Comparison of ENCODE assay signal across 23 mouse cellular contexts in the genomic region with DNA sequence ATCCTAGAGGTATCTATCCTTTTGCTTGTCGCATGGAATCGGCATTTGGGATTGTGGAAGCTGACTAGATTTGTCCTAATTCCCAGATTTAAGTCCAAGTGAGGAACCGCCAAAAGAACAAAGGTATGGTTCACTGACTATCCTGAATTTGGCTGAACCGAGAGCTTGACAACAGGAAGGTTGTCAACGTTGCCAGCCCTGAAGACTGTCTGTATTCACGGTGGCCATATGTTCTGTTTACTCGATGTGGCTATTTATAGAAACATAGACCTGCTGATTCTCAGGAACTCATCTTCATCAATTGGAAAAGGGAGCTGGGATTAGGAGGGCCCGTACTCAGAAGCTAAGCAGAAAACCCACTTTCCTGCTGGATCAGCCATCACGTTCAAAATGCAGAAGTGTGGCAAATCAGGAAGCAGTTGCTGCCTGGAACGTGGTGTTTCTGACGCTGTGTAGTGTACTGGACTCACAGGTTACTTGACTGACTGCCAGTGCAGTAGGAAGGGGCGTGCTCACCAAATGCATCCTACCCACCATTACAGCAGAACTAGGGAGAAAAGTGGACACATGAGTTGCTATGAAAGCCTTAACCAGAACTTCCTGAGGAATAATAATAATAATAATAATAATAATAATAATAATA.
DNase-seq lines count a peak whose midpoint lies in the region; ATAC-seq and TF ChIP-seq lines count a peak whose summit lies in the region.
"Had no signal": no experiment of that assay in that cellular context is flagged by ENCODE, and none has a peak within 500 bp of the region (broad histone marks: within the 10 kb centered on the region; RNA-seq: fewer than 3 reads in every experiment).

No protein-coding gene starts in this region.

- no peaks in the 10 kb centered on the region for H3K27me3 ChIP-seq in cerebellum, adult 2 months (ENCODE audit: control insufficient read depth, insufficient read depth, low read length)
- no peaks in the 10 kb centered on the region for H3K27me3 ChIP-seq in hindbrain, embryonic 11.5 days (ENCODE audit: control insufficient read depth, insufficient read depth, low read length)
- H3K27me3 ChIP-seq: heart, embryonic 12.5 days; hindbrain, embryonic 12.5 days; neural tube, embryonic 13.5 days; stomach, embryonic 15.5 days had no signal

- no peak overlapping the region for H3K27ac ChIP-seq in cerebellum, adult 2 months (ENCODE audit: insufficient read depth, low read length)
- no peak overlapping the region for H3K27ac ChIP-seq in hindbrain, embryonic 11.5 days (ENCODE audit: low read depth, low read length)
- H3K27ac ChIP-seq: embryonic facial prominence, embryonic 10.5 days; forebrain, embryonic 10.5 days; hindbrain, embryonic 12.5 days; layer of hippocampus, adult 2 months; neural tube, embryonic 13.5 days; stomach, embryonic 15.5 days had no signal

- no peaks in the 10 kb centered on the region for H3K36me3 ChIP-seq in hindbrain, embryonic 11.5 days (ENCODE audit: control insufficient read depth, insufficient read depth, low read length)
- H3K36me3 ChIP-seq: embryonic facial prominence, embryonic 10.5 days; forebrain, embryonic 10.5 days; heart, embryonic 12.5 days; hindbrain, embryonic 12.5 days; neural tube, embryonic 13.5 days; stomach, embryonic 15.5 days had no signal

- no peak for TF ChIP-seq POLR2A in cerebellum, adult 2 months (IDR thresholded peaks at IDR 0.05; ENCODE audit: borderline replicate concordance, insufficient read depth, low read length)

- peaks cover 3% of the 10 kb centered on the region for H3K4me1 ChIP-seq in cerebellum, adult 2 months (ENCODE audit: control insufficient read depth, insufficient read depth, low read length)
- H3K4me1 ChIP-seq in hindbrain, embryonic 11.5 days (replicated peaks; ENCODE audit: control insufficient read depth, insufficient read depth, low read length), result no peaks in the 10 kb centered on the region
- H3K4me1 ChIP-seq: embryonic facial prominence, embryonic 10.5 days; forebrain, embryonic 10.5 days; hindbrain, embryonic 12.5 days; neural tube, embryonic 13.5 days; stomach, embryonic 15.5 days had no signal

- no peak overlapping the region for H3K9ac ChIP-seq in hindbrain, embryonic 11.5 days (ENCODE audit: low read depth, low read length)
- H3K9ac ChIP-seq: heart, embryonic 12.5 days; hindbrain, embryonic 12.5 days; neural tube, embryonic 13.5 days; stomach, embryonic 15.5 days had no signal

- TF ChIP-seq CTCF in cerebellum, adult 2 months (IDR thresholded peaks at IDR 0.05; ENCODE audit: borderline replicate concordance, insufficient read depth, low read depth, low read length), result no peak

- peak; percentile 46 for ATAC-seq in monocyte, adult 5-6 weeks (replicated peaks; ENCODE audit: insufficient number of reproducible peaks, low FRiP score, low TSS enrichment, poor library complexity, severe bottlenecking)
- no peak for ATAC-seq in hindbrain, embryonic 11.5 days (ENCODE audit: low FRiP score)
- ATAC-seq: forebrain, embryonic 16.5 days; intestine, postnatal 0 days had no signal

- H3K9me3 ChIP-seq in hindbrain, embryonic 11.5 days (ENCODE audit: control insufficient read depth, low read length), result no peaks in the 10 kb centered on the region
- H3K9me3 ChIP-seq: embryonic facial prominence, embryonic 10.5 days; forebrain, embryonic 10.5 days; heart, embryonic 12.5 days; hindbrain, embryonic 12.5 days; neural tube, embryonic 13.5 days; stomach, embryonic 15.5 days had no signal

- no peak overlapping the region for H3K4me3 ChIP-seq in cerebellum, adult 2 months (replicated peaks; ENCODE audit: insufficient read depth, low read depth, low read length)
- no peak overlapping the region for H3K4me3 ChIP-seq in hindbrain, embryonic 11.5 days (ENCODE audit: low read depth, low read length)
- H3K4me3 ChIP-seq: embryonic facial prominence, embryonic 10.5 days; forebrain, embryonic 10.5 days; heart, embryonic 12.5 days; hindbrain, embryonic 12.5 days; layer of hippocampus, adult 2 months; neural tube, embryonic 13.5 days; stomach, embryonic 15.5 days had no signal

- DNase-seq in brain, adult 2 months (ENCODE audit: low read depth, low spot score), result peak; percentile 77
- DNase-seq in cerebellum, adult 2 months, result peak; percentile 25 to 65
- peak; percentile 36 to 43 for DNase-seq in cerebellum, postnatal 25 days
- no peak for DNase-seq in hindbrain, embryonic 11.5 days (ENCODE audit: low spot score)
- DNase-seq in urinary bladder, adult 2 months (ENCODE audit: low spot score), result no peak
- DNase-seq in lung, postnatal 25 days (ENCODE audit: low spot score), result no peak
- DNase-seq: adrenal gland, postnatal 25 days; gastrocnemius, postnatal 10 days; heart, adult 11 months; heart, postnatal 10 days; kidney, postnatal 25 days; midbrain, embryonic 14.5 days; right cerebral cortex, postnatal 4 days had no signal

- no peak overlapping the region for H3K4me2 ChIP-seq in hindbrain, embryonic 11.5 days (replicated peaks; ENCODE audit: low read depth, low read length)
- H3K4me2 ChIP-seq: heart, embryonic 12.5 days; hindbrain, embryonic 12.5 days; neural tube, embryonic 13.5 days; stomach, embryonic 15.5 days had no signal

- 10% methylated on average over 12 of the region's 12 CpGs for WGBS in cerebellum, adult 2 months
- WGBS in hindbrain, embryonic 11.5 days, result 94% methylated on average over 12 of the region's 12 CpGs

Comparison
In these comparisons a context has a peak if more than half of its experiments do, and no peak if none do; other contexts are left out.
1. DNase-seq: peak in brain, adult 2 months (single experiment), cerebellum, adult 2 months (2 of 2) and cerebellum, postnatal 25 days (2 of 2); none in hindbrain, embryonic 11.5 days (single experiment), urinary bladder, adult 2 months (single experiment) and lung, postnatal 25 days (single experiment).